In genomic region chr11:43927133-43927815, GRCm38 (mm10) we compare ENCODE assay signal across 13 mouse cellular contexts. TPM values are rescaled to one million over a fixed set of nuclear protein-coding genes. Genes with fewer than 3 reads are reported as not detected.
A peak's percentile ranks its signal among the peaks of the same experiment; 100 is the strongest.
DNase-seq lines count a peak whose midpoint lies in the region; ATAC-seq and TF ChIP-seq lines count a peak whose summit lies in the region.
"Had no signal": no experiment of that assay in that cellular context is flagged by ENCODE, and none has a peak within 500 bp of the region (broad histone marks: within the 10 kb centered on the region; RNA-seq: fewer than 3 reads in every experiment).

No protein-coding gene starts in this region.

- no peaks in the 10 kb centered on the region for H3K4me1 ChIP-seq in liver, embryonic 12.5 days
- H3K4me1 ChIP-seq in liver, postnatal 0 days (ENCODE audit: insufficient read depth), result peaks cover 6% of the 10 kb centered on the region; the same call in 1 of the 2 replicates
- 0 out of 2 replicates have a peak, but pooled peaks cover 5% of the 10 kb centered on the region for H3K4me1 ChIP-seq in hindbrain, embryonic 13.5 days (replicated peaks)
- H3K4me1 ChIP-seq: hindbrain, embryonic 15.5 days; limb, embryonic 15.5 days had no signal

- H3K36me3 ChIP-seq in liver, embryonic 12.5 days, result no peaks in the 10 kb centered on the region
- no peaks in the 10 kb centered on the region for H3K36me3 ChIP-seq in liver, postnatal 0 days (replicated peaks; ENCODE audit: insufficient read depth, low read length)
- no peaks in the 10 kb centered on the region for H3K36me3 ChIP-seq in hindbrain, embryonic 13.5 days
- H3K36me3 ChIP-seq: hindbrain, embryonic 15.5 days; limb, embryonic 15.5 days had no signal

- 0 out of 2 replicates have a peak, but pooled peaks have one; percentile 47 for ATAC-seq in liver, embryonic 12.5 days
- ATAC-seq in liver, postnatal 0 days, result no peak
- no peak for ATAC-seq in hindbrain, embryonic 13.5 days (ENCODE audit: low FRiP score)

- WGBS in liver, embryonic 12.5 days (ENCODE audit: insufficient replicate concordance), result 52% methylated on average over 8 of the region's 8 CpGs
- WGBS in liver, postnatal 0 days (ENCODE audit: insufficient replicate concordance), result 65% methylated on average over 8 of the region's 8 CpGs
- WGBS in hindbrain, embryonic 13.5 days, result 76% methylated on average over 8 of the region's 8 CpGs

- no peaks in the 10 kb centered on the region for H3K9me3 ChIP-seq in liver, embryonic 12.5 days (replicated peaks)
- H3K9me3 ChIP-seq in liver, postnatal 0 days (ENCODE audit: low read length), result no peaks in the 10 kb centered on the region
- H3K9me3 ChIP-seq in hindbrain, embryonic 13.5 days, result no peaks in the 10 kb centered on the region
- H3K9me3 ChIP-seq: hindbrain, embryonic 15.5 days; limb, embryonic 15.5 days had no signal

- no peak overlapping the region for H3K4me3 ChIP-seq in liver, embryonic 12.5 days
- H3K4me3 ChIP-seq in liver, postnatal 0 days (ENCODE audit: low read depth, low read length), result no peak overlapping the region
- no peak overlapping the region for H3K4me3 ChIP-seq in hindbrain, embryonic 13.5 days
- H3K4me3 ChIP-seq: erythroblast, embryonic 14.5 days; hindbrain, embryonic 15.5 days; limb, embryonic 15.5 days had no signal

- H3K27me3 ChIP-seq in liver, embryonic 12.5 days (replicated peaks), result no peaks in the 10 kb centered on the region
- no peaks in the 10 kb centered on the region for H3K27me3 ChIP-seq in liver, postnatal 0 days (ENCODE audit: insufficient read depth, low read length)
- H3K27me3 ChIP-seq in hindbrain, embryonic 13.5 days, result no peaks in the 10 kb centered on the region
- H3K27me3 ChIP-seq: hindbrain, embryonic 15.5 days; limb, embryonic 15.5 days had no signal

- no peak for TF ChIP-seq EP300 in liver, postnatal 0 days (IDR thresholded peaks at IDR 0.05; ENCODE audit: low read depth)

- no peak for TF ChIP-seq CTCF in liver, postnatal 0 days (IDR thresholded peaks at IDR 0.05; ENCODE audit: low read depth)

- no peak overlapping the region for H3K27ac ChIP-seq in liver, embryonic 12.5 days
- H3K27ac ChIP-seq in liver, postnatal 0 days (ENCODE audit: low read depth), result no peak overlapping the region
- no peak overlapping the region for H3K27ac ChIP-seq in hindbrain, embryonic 13.5 days
- H3K27ac ChIP-seq: hindbrain, embryonic 15.5 days; limb, embryonic 15.5 days had no signal

- peak; percentile 30 for DNase-seq in gastrocnemius, adult 18-20 months (ENCODE audit: low spot score)
- no peak for DNase-seq in gastrocnemius, adult 8-10 months (ENCODE audit: low spot score in 2 of 2)
- DNase-seq in liver, postnatal 0 days, result no peak
- peak; percentile 64 for DNase-seq in NIH3T3 (ENCODE audit: low read depth)
- DNase-seq in cerebellum, adult 9-11 months, result peak; percentile 30
- no peak for DNase-seq in right cerebral cortex, adult 18-20 months
- DNase-seq: midbrain, embryonic 14.5 days; thymus, postnatal 25 days had no signal

- H3K4me2 ChIP-seq in liver, embryonic 12.5 days, result no peak overlapping the region
- H3K4me2 ChIP-seq in liver, postnatal 0 days (ENCODE audit: low read depth, low read length), result no peak overlapping the region
- no peak overlapping the region for H3K4me2 ChIP-seq in hindbrain, embryonic 13.5 days
- H3K4me2 ChIP-seq: hindbrain, embryonic 15.5 days; limb, embryonic 15.5 days had no signal

- no peak overlapping the region for H3K9ac ChIP-seq in liver, embryonic 12.5 days
- no peak overlapping the region for H3K9ac ChIP-seq in liver, postnatal 0 days (replicated peaks)
- no peak overlapping the region for H3K9ac ChIP-seq in hindbrain, embryonic 13.5 days
- H3K9ac ChIP-seq: hindbrain, embryonic 15.5 days; limb, embryonic 15.5 days had no signal

RNA-seq across cellular contexts. Expression of gene Adra1b, which starts 26.3 kb away (rescaled TPM):
- under 1 TPM; 0.18 to 0.28 TPM for total RNA-seq in gastrocnemius, adult 18-20 months (2021)
- total RNA-seq in gastrocnemius, adult 8-10 months (2022), result under 1 TPM in 2 of 4 experiments, not detected in 2; 0.29 to 0.31 TPM
- 2.4 TPM in 2 replicates for polyA plus RNA-seq in liver, embryonic 12.5 days (2016; fragmentation: Nextera tagmentation; extraction: Ambion mirVana)
- polyA plus RNA-seq in liver, postnatal 0 days (2015; fragmentation: Nextera tagmentation; extraction: Ambion mirVana), result 6.4 and 6.6 TPM in 2 replicates
- polyA plus RNA-seq in hindbrain, embryonic 13.5 days (2015; fragmentation: Nextera tagmentation; extraction: Ambion mirVana), result 4.4 and 4.7 TPM in 2 replicates
- polyA plus RNA-seq: erythroblast, embryonic 14.5 days had no signal

Comparison
In these comparisons a context has a peak if more than half of its experiments do, and no peak if none do; other contexts are left out.
1. DNase-seq: peak in gastrocnemius, adult 18-20 months (single experiment), NIH3T3 (single experiment) and cerebellum, adult 9-11 months (single experiment); none in gastrocnemius, adult 8-10 months (0 of 2), liver, postnatal 0 days (single experiment) and right cerebral cortex, adult 18-20 months (single experiment).